Comparison of ENCODE assay signal across 13 mouse cellular contexts in the genomic region with DNA sequence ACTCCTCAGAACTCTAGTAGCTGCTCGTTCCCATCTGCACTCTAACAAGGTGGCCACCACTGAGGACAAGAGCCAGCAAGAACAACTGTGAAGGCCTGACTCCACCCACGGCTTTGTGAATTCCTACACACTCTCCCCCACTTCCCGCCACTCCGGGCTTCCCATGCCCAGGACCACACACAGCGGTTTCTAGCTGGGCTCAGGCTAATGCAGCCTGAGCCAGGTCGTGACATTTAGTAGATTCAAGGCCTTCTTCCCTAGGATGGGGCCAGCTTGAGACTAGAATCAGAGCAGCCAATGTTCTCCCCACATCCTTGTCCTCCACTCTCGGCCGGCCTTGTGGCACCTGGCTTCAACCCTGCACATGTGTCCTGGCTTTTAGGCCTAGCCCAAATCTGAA.
DNase-seq lines count a peak whose midpoint lies in the region; ATAC-seq and TF ChIP-seq lines count a peak whose summit lies in the region.
"Had no signal": no experiment of that assay in that cellular context is flagged by ENCODE, and none has a peak within 500 bp of the region (broad histone marks: within the 10 kb centered on the region; RNA-seq: fewer than 3 reads in every experiment).

No protein-coding gene starts in this region.

- WGBS in intestine, embryonic 16.5 days, result 36% methylated on average over 8 of the region's 8 CpGs
- 57% methylated on average over 8 of the region's 8 CpGs for WGBS in intestine, postnatal 0 days
- WGBS in limb, embryonic 11.5 days, result 45% methylated on average over 8 of the region's 8 CpGs

- no peaks in the 10 kb centered on the region for H3K36me3 ChIP-seq in intestine, embryonic 16.5 days (ENCODE audit: control insufficient read depth, insufficient read depth, low read length)
- H3K36me3 ChIP-seq in intestine, postnatal 0 days (ENCODE audit: control insufficient read depth, insufficient read depth), result no peaks in the 10 kb centered on the region
- H3K36me3 ChIP-seq in limb, embryonic 11.5 days (ENCODE audit: control insufficient read depth, insufficient read depth, low read length), result no peaks in the 10 kb centered on the region
- H3K36me3 ChIP-seq: liver, embryonic 12.5 days had no signal

- peak; percentile 23 for DNase-seq in urinary bladder, postnatal 14 days (ENCODE audit: low spot score)
- DNase-seq in urinary bladder, postnatal 36 days (ENCODE audit: low spot score in 2 of 2), result no peak
- peak; percentile 45 for DNase-seq in limb, embryonic 11.5 days (ENCODE audit: low spot score)
- no peak for DNase-seq in cerebellum, adult 9-10 months
- no peak for DNase-seq in right cerebral cortex, postnatal 36 days (ENCODE audit: low spot score in 2 of 2)
- no peak for DNase-seq in cerebellum, postnatal 10 days
- DNase-seq: cerebellum, postnatal 36 days; forebrain, postnatal 0 days; kidney, postnatal 25 days; thymus, adult 18-20 months had no signal

- no peak overlapping the region for H3K4me3 ChIP-seq in intestine, embryonic 16.5 days (ENCODE audit: low read length)
- no peak overlapping the region for H3K4me3 ChIP-seq in intestine, postnatal 0 days (ENCODE audit: low read depth, low read length)
- H3K4me3 ChIP-seq in limb, embryonic 11.5 days (ENCODE audit: low read depth, low read length), result no peak overlapping the region
- H3K4me3 ChIP-seq: liver, embryonic 12.5 days had no signal

- no peaks in the 10 kb centered on the region for H3K27me3 ChIP-seq in intestine, embryonic 16.5 days (replicated peaks; ENCODE audit: control insufficient read depth, insufficient read depth, low read length)
- no peaks in the 10 kb centered on the region for H3K27me3 ChIP-seq in intestine, postnatal 0 days (replicated peaks; ENCODE audit: control insufficient read depth, insufficient read depth, low read length)
- no peaks in the 10 kb centered on the region for H3K27me3 ChIP-seq in limb, embryonic 11.5 days (ENCODE audit: control insufficient read depth, insufficient read depth, low read length)
- H3K27me3 ChIP-seq: liver, embryonic 12.5 days had no signal

- no peaks in the 10 kb centered on the region for H3K9me3 ChIP-seq in intestine, embryonic 16.5 days (ENCODE audit: control insufficient read depth, low read length)
- H3K9me3 ChIP-seq in intestine, postnatal 0 days (ENCODE audit: control insufficient read depth), result no peaks in the 10 kb centered on the region
- no peaks in the 10 kb centered on the region for H3K9me3 ChIP-seq in limb, embryonic 11.5 days (ENCODE audit: control insufficient read depth, low read length)
- H3K9me3 ChIP-seq: liver, embryonic 12.5 days had no signal

- H3K4me1 ChIP-seq in intestine, embryonic 16.5 days (ENCODE audit: control insufficient read depth, insufficient read depth, low read length), result peaks cover 21% of the 10 kb centered on the region; the same call in 1 of the 2 replicates
- no peaks in the 10 kb centered on the region for H3K4me1 ChIP-seq in intestine, postnatal 0 days (replicated peaks; ENCODE audit: control insufficient read depth, insufficient read depth, low read length)
- peaks cover 21% of the 10 kb centered on the region; the same call in 1 of the 2 replicates for H3K4me1 ChIP-seq in limb, embryonic 11.5 days (ENCODE audit: control insufficient read depth, insufficient read depth, low read length)
- H3K4me1 ChIP-seq: liver, embryonic 12.5 days had no signal

- H3K27ac ChIP-seq in intestine, embryonic 16.5 days (ENCODE audit: low read length), result peak overlapping the region; percentile 39; the same call in 1 of the 2 replicates
- no peak overlapping the region for H3K27ac ChIP-seq in intestine, postnatal 0 days (ENCODE audit: low read depth, low read length)
- H3K27ac ChIP-seq in limb, embryonic 11.5 days (replicated peaks; ENCODE audit: low read depth, low read length), result no peak overlapping the region
- H3K27ac ChIP-seq: liver, embryonic 12.5 days had no signal

- no peak for ATAC-seq in intestine, embryonic 16.5 days
- ATAC-seq in intestine, postnatal 0 days, result no peak
- no peak for ATAC-seq in limb, embryonic 11.5 days (ENCODE audit: insufficient number of reproducible peaks, low FRiP score, low TSS enrichment, low read depth)
- ATAC-seq: forebrain, postnatal 0 days; liver, embryonic 12.5 days had no signal

- no peak for TF ChIP-seq CTCF in intestine, postnatal 0 days (IDR thresholded peaks at IDR 0.05; ENCODE audit: low read depth)

- no peak overlapping the region for H3K9ac ChIP-seq in intestine, embryonic 16.5 days (ENCODE audit: low read depth, low read length)
- H3K9ac ChIP-seq in intestine, postnatal 0 days (ENCODE audit: low read depth, low read length), result no peak overlapping the region
- peak overlapping the region; percentile 17; the same call in 1 of the 2 replicates for H3K9ac ChIP-seq in limb, embryonic 11.5 days (ENCODE audit: low read length)
- H3K9ac ChIP-seq: forebrain, postnatal 0 days; liver, embryonic 12.5 days had no signal

- no peak overlapping the region for H3K4me2 ChIP-seq in intestine, embryonic 16.5 days (ENCODE audit: low read depth, low read length)
- H3K4me2 ChIP-seq in intestine, postnatal 0 days (replicated peaks; ENCODE audit: low read depth), result no peak overlapping the region
- H3K4me2 ChIP-seq in limb, embryonic 11.5 days (ENCODE audit: low read depth, severe bottlenecking), result no peak overlapping the region
- H3K4me2 ChIP-seq: liver, embryonic 12.5 days had no signal

Comparison
In these comparisons a context has a peak if more than half of its experiments do, and no peak if none do; other contexts are left out.
1. DNase-seq: peak in urinary bladder, postnatal 14 days (single experiment) and limb, embryonic 11.5 days (single experiment); none in urinary bladder, postnatal 36 days (0 of 2), cerebellum, adult 9-10 months (single experiment), right cerebral cortex, postnatal 36 days (0 of 2) and cerebellum, postnatal 10 days (0 of 2).